Mouse (Mus musculus) spleen, postnatal 4 days (tissue): ENCODE data around the gene Krtap28-10.

Experiments used
- DNase-seq, 2 experiments: peaks; one replicate each; pipeline ENCODE4 v3.0.0; 2022; ENCODE audit warnings: low spot score in 2 of 2

Krtap28-10 gene

DNA sequence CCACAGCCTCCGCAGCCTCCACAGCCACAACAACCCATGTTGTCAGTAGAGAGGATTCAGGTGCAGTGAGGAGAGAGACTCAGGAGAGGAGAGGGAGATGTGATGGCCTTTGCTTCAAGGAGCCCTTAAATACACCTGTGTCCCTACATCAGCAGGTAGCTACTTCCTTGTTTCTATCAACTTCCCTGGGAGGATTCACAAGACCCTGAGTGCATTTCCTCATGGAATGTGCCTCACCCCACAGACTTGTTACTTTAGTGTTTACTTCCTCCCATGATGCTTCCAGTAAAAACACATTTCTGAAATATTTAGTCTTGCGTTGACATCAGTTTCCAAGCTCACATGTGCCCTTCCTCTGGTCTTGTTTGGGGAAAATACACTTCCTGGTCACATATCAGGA lies at the start of gene Krtap28-10:
Gene Krtap28-10, minus strand, starts transcription at position 101 of the 400 bp plus-strand sequence.
- DNase-seq, result no peak

DNA sequence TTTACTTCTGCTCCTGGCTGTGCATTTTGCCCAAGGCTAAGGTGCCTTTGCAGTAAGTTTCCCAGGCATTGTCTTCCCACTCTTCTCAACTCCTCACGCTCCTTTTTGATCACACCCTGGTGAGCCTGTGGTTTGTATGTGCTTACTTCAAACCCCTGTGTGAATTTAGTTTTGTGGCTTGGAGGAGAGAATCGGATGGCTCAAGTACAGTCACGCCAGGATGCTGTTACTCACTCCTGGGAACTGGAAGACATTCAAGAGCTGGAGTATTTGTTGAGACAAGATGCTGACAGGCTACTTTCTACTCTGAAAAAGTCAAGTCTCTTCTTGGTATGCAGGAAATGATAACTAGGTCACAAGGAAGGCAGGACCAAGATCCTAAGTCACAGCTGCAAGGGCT lies 49.0 kb upstream of the Krtap28-10 start:
- no peak for DNase-seq

DNA sequence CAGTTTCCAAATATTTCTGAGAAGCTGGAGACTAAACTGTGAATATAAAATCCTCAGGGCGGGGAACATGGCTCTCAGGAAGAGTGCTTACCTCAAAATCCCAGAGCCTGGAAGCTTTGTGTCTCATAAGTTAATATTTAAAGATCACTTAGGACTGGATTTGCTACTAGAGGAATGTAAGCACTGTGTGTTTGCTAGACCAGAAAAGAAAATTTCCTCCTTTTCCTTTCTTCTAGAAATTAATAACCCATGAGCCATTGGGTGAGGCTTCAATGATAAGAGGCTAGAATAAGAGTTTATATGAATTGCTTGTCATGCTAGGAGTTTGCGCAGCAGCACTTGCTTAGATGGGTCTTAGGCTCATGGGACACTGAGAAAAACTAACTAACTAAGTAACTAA lies 42.5 kb upstream of the Krtap28-10 start:
- no peak for DNase-seq

DNA sequence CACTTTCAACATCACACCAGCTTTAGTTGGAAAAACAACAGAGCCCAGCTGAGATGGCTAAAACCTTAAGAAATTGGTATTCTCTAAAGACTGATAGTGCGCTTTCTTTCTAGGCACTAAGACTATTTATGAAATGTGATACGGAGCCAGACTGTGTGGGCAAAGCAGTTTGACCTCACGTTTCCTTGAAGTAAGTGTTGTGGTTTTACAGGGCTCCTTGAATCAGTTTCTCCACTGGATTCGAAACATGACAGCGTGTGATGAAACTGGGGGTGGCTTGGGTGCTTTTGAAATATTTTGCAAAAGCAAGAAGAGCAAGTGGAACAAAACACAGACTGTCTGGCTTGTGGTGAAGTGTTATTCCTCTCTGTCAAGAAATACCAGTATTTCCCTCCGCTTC lies 34.7 kb upstream of the Krtap28-10 start:
- no peak for DNase-seq

DNA sequence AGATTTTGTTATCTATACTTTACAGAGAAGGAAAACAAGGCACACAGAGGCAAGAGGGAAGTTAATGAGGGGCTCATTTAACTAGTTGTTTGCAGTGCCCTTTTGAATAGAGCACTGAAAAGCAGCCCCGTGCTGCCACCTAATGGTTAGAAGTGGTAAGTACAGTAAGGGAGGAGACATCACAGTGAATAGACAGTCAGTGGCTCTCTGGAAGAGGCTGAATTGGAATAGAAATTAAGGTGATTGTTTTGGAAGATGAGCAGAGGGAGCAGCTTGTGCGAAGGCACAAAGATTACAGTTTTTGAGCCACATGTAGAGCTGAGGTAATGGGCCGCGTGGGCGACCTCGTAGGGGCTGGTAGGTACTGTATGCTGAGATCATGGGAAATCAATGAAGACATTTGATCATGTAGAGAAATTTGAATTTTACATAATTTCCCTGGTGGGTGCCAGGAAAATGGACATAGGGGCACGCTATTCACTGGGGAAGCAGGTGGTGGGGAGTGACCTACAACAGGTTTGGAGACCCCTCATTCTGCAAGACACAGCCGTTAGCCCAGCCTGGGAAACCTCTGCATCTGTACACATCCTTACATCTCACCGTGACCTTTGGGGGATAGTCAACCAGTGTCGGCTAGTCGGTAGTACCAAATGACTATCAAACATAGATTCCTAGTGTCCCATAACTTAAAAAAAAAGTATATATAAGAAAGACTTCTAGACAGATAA lies 34.1 kb upstream of the Krtap28-10 start:
- no peak for DNase-seq

DNA sequence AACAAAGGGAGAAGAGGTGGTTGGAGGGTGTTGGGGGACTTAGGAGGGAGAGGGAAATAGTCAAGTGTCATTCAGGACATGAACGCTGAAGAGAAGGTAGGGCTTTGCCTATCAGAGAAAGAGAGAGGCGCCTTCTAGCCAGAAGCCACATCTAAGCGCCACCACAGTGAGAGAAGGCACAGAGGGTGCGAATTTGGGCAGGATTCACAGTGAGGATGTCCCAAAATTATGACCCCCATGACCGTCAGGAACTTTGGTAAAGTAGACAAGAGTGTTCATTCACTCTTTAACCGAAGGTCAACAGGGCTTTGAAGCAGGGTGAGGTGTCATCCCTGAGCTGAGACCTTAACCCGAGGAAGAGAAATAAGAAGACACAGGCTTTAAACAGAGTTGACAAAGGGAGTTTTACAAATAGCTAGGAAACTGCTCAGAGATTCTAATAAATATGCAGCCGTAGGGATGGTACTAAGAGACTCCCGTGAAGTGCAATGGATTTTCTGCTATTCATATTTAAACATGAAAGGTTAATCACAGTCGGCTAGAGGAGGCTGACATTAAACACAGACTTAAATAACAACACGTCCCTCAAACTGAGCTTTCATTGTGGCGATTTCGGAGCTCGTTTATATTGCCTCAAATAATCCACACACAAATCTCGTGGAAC lies 33.4 kb upstream of the Krtap28-10 start:
- DNase-seq, result no peak

DNA sequence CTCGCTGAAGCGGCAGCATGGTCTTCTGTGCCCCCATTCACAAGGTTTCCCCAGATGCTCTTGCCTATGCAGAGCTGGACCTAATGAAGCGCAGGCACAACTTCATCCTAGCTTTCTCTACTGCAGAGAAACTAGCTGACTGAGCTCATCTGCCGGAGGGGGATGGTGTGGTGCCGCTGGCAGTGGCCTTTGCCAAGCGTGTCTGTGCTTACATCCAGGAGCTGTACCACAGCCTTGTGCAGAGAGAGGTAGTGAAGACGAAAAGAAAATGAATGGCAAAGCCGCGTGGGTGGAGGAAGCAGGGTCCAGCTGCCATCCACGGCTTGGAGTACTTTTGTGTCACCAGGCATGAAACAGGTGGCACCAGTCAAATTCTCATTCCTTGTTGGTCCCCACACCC lies 24.9 kb upstream of the Krtap28-10 start:
- no peak for DNase-seq

DNA sequence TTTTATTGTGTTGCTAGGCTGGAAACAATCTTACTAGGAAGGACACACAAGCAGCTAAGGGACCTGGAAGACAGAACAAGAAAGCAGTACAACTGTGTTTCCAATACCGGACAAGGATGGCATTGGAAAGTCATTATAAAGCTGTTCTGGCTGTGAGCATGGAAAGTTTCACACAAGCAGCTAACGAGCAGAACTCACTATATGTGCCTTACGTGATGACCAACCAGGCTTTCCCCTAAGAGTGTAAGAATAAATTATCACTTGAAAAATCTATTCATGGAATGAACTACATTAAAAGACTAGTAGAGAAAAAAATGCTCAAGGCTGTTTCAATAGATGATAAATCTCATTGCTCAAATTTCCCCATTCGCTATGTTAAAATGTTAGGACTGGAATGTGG lies 24.3 kb upstream of the Krtap28-10 start:
- no peak for DNase-seq

DNA sequence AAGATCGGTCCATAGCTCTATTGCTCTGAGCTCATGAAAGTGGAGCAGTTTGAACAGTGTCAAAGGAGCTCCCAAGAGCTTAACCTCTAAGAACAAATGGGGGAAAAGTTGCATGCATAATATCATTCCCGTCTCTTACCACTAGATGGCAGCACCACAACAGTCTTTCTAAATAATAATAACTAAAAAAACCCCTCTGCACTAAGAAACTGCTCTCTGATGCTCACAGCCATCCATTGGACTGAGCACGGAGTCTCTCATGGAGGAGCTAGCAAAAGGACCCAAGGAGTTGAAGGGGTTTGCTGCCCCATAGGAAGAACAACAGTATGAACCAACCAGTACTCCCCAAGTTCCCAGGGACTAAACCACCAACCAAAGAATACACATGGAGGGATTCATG lies 22.6 kb upstream of the Krtap28-10 start:
- no peak for DNase-seq

DNA sequence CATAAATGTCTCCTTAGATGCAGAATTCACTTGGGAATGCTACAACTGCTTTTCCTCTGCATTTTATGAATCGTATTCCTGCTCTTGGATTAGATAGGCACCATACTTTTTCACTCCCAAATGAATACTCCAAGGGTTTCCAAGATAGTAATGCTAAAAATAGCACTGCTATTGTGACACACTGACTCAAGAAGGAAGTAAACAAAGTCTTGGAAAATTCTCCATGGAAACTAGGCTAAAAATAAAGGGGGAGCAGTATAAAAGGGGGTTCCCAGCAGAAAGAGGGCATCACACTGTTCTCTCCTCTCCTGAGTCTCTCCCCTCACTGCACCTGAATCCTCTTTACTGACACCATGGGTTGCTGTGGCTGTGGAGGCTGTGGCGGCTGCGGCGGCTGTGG lies 18.4 kb upstream of the Krtap28-10 start, which contains the start of gene Krtap28-13:
Gene Krtap28-13, plus strand, starts transcription at position 288 of the 400 bp plus-strand sequence.
- DNase-seq, result no peak

DNA sequence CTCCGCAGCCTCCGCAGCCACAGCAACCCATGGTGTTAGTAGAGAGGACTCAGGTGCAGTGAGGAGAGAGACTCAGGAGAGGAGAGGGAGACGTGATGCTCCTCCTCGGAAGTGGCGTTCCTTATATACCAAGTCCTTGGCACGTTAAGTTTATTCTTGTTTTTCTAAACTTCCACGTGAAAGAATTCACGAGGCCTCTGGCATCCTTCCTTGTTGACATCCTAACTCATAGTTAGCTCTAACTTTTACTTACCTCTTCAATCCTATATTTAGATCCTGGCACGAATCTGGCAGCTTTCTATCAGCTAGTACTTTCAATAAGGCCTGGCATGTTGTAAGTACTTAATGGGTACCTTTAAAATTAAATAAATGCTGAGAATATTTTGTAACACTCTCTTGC lies 17.0 kb upstream of the Krtap28-10 start, which contains the start of gene A030005K14Rik:
Gene A030005K14Rik, minus strand, starts transcription at position 101 of the 400 bp plus-strand sequence.
- no peak for DNase-seq

DNA sequence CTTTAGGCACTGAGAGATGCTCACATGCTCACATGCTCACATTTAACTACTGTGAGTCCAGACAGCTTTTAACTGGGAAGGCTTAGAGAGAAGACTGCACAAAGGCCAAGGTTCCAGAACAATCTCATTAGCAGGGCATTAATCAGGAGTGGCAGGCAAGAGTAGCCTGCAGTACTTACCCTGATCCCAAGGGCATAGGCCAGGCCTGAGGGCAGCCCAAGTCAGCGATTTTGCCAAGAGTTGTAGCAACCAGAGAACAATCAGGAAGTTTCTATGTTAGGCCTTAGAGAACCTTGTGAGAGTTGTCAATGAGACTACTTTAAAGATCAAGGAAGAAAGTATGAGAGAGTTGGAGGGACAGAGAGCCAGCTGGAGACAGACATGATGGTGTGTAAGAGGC lies 16.2 kb upstream of the Krtap28-10 start:
- DNase-seq, result no peak

DNA sequence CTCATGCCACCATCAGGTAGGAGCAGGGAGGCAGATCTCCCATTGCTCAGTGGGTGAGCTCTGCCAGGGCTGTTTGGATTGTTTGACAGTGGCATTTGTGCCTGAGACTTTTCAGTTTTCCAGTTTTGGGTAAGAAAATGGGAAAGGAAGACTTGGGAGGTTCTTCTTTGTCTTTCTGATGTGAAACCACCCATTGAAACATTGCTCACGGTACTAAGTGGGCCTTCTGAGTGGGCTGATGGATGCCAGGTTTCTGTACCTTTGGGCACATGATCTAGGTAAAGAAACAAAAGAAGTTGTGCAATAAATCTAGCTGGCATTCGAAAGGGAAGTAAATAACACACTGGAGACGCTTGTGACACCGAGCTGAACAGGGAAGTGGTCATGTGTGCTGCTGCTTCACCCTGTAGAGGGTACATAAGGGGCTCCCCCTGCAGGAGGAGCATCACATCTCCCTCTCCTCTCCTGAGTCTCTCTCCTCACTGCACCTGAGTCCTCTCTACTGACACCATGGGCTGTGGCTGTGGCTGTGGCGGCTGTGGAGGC lies 2.7 kb upstream of the Krtap28-10 start, which contains the start of gene Gm47969:
Gene Gm47969, plus strand, starts transcription at position 51 of the 546 bp plus-strand sequence.
- no peak for DNase-seq

DNA sequence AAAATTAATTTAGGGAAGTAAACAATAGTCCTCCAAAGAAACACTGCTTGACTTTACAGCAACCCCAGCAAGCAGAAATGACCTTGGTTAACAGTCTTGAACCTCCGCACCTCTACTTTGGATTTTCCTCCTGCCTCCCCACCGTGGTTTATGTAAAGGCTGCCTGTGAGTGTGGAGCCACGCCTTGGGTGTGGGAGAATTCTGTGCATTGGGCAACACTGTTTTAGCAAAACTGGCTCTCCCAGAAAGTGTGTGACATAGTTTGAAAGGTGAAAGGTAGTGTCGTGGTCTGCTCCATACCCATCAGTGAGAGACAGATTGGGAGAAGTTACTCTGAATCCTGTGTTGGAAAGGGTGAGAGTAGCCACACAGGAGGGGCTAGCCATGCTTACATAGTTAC lies 3.2 kb downstream of the Krtap28-10 start:
- DNase-seq, result no peak

DNA sequence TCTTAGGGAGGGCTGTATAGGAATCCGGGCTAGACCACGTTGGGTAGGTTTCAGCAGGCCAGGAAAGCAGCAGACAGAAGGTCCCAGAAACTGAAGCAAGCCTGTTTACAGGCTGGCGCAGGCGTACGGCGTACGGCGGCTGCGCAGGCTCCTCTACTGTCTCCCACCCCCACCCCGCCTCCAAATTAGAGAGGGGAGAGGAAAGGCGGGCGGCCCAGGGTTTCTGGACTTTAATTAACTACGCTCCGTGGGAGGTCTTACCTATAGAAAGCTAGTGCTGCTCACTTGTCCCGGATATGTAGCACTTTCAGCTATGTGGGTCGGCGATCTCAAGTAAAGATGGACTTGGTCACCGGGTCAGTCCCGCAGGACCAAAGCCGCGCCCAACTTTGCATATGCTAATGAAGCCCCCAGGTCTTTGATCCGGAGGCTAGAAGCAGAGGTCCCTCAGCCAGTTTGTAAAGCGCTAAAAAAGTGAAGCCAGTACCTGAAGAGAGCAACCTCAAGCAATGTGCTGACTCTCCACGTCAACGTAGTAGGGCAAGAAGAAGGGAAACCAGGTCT lies 4.1 kb downstream of the Krtap28-10 start, which contains the start of gene Slc19a3:
Gene Slc19a3, minus strand, starts transcription at position 340 of the 564 bp plus-strand sequence.
- no peak for DNase-seq

DNA sequence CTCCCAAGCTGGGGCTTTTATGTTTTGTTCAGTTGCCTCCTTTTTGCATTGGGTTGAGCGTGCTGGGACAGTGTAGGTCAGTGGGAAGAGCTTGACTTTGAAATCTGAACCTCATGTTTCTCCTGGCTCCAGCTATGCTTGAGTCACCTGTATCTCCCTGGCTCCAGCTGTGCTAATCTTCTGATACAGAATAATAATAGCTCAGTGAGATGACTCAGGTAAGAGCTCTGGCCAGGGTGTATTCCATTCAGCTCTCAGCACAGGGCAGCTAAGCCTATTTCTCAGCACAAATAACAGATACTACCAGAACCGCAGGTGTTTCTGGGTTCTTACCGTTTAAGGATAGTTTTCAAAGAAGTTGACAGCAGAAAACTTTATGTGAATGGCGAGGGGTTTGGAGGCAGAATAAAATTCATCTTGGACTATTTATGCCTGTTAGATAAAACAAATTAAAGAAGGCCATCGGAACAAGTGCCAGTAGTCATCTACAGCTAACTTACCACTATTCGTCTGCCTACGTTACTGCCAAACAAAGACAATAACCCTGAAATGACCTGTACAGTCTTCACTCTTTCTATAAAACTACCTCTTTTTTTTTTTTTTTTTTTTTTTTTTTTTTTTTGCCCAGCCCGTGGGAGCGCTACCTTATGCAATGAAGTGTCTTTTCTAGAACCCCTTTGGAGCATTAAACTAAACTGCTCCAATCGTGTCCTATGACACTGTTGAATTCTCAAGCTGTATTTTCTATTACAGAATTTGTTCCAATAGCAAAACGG lies 5.2 kb downstream of the Krtap28-10 start:
- DNase-seq, result no peak

DNA sequence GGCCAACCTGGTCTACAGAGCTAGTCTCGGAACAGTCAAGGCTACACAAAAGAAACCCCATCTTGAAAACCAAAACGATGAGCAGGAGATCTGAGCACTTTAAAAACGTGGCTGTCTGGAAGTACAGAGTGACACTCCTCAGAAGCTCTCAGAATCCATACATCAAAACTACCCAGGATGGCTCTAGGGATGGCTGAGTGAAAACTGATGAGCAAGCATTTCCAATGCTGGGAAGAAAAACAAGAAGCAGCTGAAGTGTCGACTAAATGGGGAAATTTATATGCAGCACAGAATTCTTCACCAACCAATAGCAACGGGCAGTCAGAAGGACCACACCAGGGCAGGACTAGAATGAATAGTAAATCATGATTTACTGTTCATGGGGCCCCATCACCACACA lies 7.8 kb downstream of the Krtap28-10 start:
- DNase-seq, result no peak

DNA sequence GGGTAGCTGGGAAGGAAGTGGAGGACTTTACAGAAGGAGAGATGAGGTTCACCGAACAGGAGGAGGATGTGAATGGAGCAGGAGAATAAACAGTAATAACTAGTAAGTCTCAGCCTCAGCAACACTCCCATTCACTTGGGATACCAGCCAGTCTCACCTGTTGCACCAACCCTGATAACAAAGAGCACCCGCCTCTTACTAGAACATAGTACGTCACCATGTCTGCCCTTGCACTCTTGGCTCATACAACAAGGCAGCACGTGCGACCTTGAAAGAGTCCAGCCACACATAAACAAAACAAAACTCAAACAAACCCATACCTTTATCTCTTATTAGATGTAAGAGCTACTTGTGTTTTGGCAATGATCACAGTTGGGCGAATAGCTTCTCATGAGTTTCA lies 9.8 kb downstream of the Krtap28-10 start:
- no peak for DNase-seq

DNA sequence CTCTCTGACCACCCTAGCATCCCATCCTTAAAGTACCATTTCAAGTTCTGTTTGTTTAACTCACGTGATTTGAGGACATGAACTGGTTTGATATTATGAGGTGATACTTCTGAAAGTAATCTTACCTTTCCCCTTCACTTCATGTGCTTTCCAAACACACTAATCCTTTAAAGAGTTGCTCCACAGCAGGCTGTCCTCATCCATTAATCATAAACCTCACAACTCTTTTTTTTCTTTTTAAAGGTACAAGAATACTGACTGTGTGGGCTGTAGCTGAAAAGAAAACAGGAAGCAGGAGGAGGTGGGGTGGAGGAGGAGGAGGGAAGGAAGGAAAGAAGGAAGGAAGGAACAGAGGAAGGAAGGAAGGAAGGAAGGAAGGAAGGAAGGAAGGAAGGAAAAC lies 10.3 kb downstream of the Krtap28-10 start:
- DNase-seq, result no peak

DNA sequence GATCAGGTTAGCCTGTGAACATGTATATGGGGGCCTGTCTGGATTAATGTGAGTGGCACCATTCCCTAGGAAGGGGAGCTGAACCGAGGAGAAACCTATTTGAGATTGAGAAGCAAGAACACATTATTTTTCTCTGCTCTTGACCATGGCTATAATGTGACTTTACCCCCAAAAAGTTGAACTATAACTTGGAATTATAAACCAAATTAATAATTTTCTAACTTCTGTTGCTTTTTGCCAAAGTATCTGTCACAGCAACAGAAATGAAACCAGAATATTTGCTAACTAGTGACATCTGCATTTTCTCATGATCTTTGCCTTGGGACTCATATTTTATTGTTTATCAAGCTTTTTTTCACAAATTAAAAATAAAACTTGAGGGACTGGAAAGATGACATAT lies 25.7 kb downstream of the Krtap28-10 start:
- no peak for DNase-seq

DNA sequence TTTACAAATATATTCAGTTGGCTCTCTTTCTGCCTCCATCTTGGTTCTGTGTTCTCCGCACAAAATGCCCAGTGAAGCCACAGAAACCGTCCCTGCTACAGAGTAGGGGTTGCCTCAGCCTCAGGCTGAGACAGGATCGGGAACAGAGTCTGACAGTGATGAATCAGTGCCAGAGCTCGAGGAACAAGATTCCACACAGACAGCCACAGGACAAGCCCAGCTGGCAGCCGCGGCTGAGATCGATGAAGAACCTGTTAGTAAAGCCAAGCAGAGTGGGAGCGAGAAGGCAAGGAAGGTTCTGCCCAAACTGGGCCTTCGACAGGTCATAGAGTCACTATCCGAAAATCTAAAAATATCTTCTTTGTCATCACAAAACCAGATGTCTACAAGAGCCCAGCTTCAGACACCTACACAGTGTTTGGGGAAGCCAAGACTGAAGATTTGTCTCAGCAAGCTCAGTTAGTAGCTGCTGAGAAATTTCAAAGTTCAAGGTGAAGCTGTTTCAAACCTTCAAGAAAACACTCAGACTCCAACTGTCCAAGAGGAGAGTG lies 26.9 kb downstream of the Krtap28-10 start:
- peak in 1 of 2 experiments; percentile 42 for DNase-seq
